Mouse (Mus musculus) kidney, adult 2 months (tissue): ENCODE data around the gene Timm17b.

Experiments
- CTCF ChIP-seq: fragments of 200-500 bp; conservative IDR thresholded peaks from 2 replicates; pipeline ENCODE4 v1.5.1; 2011; ENCODE audit warnings: low read depth, mild to moderate bottlenecking, control low read depth, low read length, moderate library complexity, mixed read lengths; ENCODE audit not compliant: insufficient read depth, insufficient read length
- POLR2A ChIP-seq: fragments of 200-500 bp; IDR thresholded peaks from one replicate; pipeline ENCODE4 v1.6.1; 2011; ENCODE audit warnings: low read depth, low read length, control low read depth

- no peak for TF ChIP-seq CTCF
- TF ChIP-seq POLR2A = no peak
Observed at GRCm38 (mm10) chrX:7937667-7938066, 38.5 kb downstream of the Timm17b start.
